Mouse (Mus musculus) testis, adult 2 months (tissue): ENCODE measurements around the gene Lrrc71.

Experiments
- CTCF ChIP-seq: fragments of 200-500 bp; IDR thresholded peaks from 2 replicates; pipeline ENCODE4 v1.5.1; 2012; ENCODE audit warnings: low read depth, mild to moderate bottlenecking, inconsistent platforms, low read length, moderate library complexity; ENCODE audit not compliant: control insufficient read depth, insufficient read depth, insufficient replicate concordance
- POLR2A ChIP-seq: fragments of 200-500 bp; IDR thresholded peaks from 2 replicates; pipeline ENCODE4 v1.6.1; 2012; ENCODE audit warnings: low read depth, mild to moderate bottlenecking, inconsistent platforms, low read length, moderate library complexity; ENCODE audit not compliant: control insufficient read depth

GRCm38 (mm10) chr3:87738906-87739305, 9.5 kb downstream of the Lrrc71 start:
- TF ChIP-seq POLR2A (no peak), CTCF (no peak)
